Mouse (Mus musculus) spleen, postnatal 36 days (tissue): ENCODE data around the gene Six1.
A peak's percentile ranks its signal among the peaks of the same experiment; 100 is the strongest.
"Not testable (repeated sequence)": the region's sequence is repeated elsewhere in the genome, so short reads cannot be mapped to it uniquely, and the experiment has no call there.

Experiments used
- DNase-seq, 2 experiments: peaks; one replicate each; pipeline ENCODE4 v3.0.0; 2022; ENCODE audit warnings: low spot score in 2 of 2, mixed read lengths in 1 of 2

Gene Six1

DNA sequence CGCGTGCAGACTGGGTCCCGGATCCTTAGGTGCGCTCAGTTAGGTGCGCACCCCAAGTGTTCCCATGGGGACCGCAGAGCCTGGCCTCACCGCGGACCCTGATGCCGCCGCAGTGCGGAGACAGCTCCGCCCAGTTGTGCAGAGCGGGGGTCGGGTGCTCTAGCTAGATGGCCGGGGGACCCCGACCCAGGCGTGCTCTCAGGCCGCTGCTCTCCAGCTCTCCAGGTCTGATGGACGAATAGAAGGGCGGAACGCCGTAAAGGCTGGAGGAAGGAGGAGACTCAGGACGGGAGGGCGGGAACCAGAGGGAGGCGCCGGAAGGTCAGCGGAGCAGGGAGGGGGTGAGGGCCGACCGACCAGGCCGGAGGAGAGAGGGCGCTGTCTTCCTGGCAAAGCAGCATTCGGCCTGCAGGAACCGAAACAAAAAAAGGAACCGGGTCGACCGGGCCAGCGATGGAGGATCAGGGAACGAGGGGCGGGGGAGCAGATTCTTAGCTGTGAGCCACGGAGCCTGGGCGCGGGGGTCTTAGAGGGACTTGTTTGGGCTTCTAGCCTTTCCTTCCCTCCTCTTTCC, at the start of gene Six1:
Six1 (minus strand) TSS at position 220 of the 574 bp plus-strand sequence.
- DNase-seq, result peak; percentile 11 to 30

- DNase-seq, result no peak
Measured at GRCm38 (mm10) chr12:73098593-73098992, 44.9 kb upstream of the Six1 start.

- DNase-seq, result not testable (repeated sequence)
Measured at GRCm38 (mm10) chr12:73096177-73096576, 42.5 kb upstream of the Six1 start.

DNA sequence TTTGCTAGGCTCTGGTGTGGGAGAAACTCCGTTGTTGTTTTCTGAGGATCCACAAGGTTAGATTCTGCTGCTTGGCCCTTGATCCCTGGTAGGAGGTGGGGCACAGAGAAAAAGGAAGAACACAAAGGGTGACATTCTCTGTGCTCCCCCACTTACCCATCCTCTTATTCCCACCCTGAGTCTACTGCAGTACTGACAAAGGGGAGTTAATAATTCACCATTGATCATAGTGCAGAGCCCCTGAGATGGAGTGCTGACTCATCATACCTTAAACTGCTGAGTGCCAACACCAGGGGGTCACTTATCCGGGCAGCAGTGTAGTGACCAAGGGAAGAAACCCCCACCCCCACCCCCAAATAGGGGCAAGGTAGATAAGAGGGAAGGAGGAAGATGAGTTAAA, 40.9 kb upstream of the Six1 start:
- DNase-seq, result no peak

DNA sequence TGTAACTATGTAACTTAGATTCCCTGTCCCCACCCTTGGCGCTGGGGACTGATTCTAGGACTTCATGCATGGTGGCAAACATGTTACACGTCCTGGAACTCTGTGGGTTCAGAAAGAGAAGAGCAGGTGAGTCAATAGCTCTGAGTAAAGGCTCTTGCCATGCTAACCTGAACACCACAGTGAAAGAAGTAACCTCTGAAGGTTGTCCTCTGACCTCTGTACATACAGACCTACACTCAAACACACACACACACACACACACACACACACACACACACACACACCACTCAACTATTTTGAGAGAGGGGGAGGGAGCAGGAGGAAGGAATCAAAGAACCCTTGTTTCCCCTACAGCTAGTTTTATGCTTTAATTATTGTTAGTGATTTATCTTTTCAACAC, 40.5 kb upstream of the Six1 start:
- DNase-seq, result no peak

DNA sequence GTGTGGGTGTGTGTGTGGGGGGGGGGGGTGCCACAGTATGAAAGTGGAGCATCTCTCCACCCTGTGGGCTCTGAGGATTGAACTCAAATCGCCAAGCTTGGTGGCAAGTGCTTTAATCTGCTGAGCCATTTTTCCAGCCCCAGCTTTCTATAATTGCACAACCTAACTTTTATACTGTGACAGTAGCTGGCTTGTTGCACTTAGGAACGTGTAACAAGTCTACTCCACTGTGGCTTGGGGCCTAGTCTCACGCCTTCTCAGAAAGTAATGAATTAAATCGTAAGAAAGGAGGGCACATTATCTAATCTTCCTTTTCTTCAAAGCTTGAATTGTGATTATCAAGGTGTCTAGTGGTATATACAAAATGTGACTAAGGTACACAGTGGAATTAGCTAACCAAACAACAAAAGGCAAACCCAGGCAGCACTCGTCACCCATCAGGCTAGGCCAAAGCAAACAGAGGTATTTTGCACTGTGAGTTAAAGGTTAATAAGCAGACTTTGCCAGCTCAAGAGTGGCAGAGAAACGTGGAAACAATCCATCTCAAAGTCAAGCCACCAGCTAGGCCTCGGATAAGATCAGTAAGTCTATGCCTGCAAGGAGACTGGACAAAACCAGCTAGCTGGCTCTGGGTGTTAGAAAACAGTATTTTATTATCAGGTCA, 37.1 kb upstream of the Six1 start:
- no peak for DNase-seq

DNA sequence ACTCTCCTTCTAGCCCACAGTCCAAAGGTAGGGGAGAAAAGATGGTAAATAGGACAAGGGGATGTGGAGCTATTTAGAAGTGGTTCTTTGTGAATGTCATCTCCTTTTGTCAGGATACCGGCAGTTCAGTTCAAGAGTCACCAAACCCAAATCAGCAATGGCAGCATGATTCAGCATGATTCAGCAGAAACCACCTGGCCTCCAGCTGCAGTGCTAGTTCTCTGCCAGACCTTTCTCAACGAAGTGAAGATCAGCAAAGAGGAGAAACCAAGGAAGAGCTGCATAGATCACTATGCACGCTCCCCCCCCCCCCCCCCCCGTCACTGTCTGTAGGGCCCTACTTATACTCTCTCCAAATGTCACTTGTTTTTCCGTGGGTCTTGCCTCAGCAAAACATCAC, 35.2 kb upstream of the Six1 start:
- peak in 1 of 2 experiments; percentile 8 for DNase-seq

DNA sequence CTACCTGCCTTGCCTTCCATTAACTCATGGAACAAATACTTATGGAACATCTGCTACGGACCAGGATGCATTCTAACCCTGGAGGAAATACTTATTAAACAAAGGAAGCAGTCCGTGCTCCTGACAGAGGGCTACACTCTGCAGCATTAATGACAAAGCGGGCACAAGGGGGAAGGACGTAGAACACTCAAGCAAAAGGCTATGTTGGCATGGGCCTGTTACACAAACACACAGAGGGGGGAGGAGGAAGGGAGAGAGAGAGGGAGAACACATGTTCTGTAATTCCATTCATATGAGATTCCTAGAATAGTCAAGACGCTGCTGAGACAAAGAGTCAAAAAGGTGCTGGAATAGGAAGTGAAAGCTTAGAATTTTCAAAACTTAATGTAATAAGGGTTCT, 34.8 kb upstream of the Six1 start:
- DNase-seq, result no peak

GRCm38 (mm10) chr12:73087086-73087485, 33.4 kb upstream of the Six1 start:
- DNase-seq, result no peak

DNA sequence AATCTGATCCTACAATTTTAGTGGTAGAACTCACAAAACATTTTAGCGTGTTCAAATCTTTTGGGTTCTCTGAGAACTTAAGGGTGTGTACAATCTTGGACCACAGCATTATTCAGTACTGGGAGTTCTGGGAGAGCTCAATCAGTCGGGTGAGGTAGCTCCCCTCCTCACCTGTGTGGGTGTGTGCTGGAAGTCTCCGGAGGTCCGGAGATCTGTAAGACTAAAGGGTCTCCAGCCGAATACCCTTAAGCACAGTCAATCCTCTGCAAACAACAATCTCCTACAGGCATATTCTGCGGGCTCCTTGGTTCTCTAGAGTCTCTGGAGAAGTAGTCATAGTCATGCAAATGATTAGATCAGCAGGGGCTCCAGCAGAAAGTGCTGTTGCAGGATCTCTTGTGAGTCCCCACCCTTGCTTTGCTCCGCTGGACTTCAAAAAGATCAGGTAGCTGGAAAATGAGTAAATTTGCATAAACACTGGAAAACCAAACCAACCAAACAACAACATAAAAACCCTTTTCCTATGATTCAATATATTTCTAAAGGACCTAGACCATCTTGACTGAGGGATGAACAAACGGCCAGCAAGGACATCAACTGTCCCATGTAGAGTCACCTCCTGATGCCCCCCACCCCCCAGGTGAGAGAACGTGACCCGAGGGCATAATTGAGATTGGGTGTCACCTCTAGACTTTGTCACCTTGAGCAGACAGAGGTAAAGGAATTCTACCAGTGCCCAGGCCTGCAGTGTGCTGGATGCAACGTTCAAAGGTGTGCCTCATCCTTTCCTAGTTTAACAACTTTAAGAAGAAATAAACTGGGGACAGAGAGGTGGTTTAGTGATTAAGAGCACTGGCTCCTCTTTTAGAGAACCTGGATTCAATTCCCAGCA, 32.3 kb upstream of the Six1 start:
- no peak for DNase-seq

DNA sequence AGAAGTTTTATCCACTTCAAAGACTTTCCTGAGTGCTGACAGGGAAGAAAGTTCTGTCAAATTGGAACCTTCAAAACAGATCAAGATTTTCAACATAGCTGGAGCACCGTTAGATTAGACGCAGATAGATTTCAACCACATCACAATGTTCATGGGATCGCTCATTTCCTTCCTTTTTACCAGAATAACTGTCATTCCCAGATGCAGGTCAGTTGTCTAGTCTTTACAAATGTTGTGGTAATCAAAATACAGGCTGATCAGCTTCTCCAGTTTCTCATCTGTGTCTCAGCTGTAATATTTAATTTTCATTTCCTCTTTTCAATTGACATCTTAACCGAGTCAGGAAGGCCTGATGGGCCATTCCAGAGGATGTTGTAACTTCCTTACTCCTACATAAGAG, 30.1 kb upstream of the Six1 start:
- no peak for DNase-seq

DNA sequence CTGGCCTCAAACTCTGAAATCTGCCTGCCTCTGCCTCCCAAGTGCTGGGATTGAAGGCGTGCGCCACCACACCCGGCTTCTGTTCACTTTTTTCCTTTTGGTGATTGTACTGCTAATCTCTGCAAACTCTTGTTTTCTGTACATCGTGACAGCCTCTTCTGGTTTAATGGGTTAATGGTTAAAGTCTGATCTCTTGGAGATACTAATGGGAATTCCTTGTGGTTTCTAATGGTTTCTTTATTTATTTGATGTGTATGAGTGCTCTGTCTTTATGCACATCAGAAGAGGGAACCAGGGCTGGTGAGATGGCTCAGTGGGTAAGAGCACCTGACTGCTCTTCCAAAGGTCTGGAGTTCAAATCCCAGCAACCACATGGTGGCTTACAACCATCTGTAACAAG, 28.1 kb upstream of the Six1 start:
- not testable (repeated sequence) for DNase-seq

GRCm38 (mm10) chr12:73060805-73061410, 7.2 kb upstream of the Six1 start:
- DNase-seq, result no peak

- DNase-seq, result no peak
Measured at GRCm38 (mm10) chr12:73057492-73057891, 3.8 kb upstream of the Six1 start.

GRCm38 (mm10) chr12:73055451-73055850, 1.8 kb upstream of the Six1 start:
- no peak for DNase-seq

DNA sequence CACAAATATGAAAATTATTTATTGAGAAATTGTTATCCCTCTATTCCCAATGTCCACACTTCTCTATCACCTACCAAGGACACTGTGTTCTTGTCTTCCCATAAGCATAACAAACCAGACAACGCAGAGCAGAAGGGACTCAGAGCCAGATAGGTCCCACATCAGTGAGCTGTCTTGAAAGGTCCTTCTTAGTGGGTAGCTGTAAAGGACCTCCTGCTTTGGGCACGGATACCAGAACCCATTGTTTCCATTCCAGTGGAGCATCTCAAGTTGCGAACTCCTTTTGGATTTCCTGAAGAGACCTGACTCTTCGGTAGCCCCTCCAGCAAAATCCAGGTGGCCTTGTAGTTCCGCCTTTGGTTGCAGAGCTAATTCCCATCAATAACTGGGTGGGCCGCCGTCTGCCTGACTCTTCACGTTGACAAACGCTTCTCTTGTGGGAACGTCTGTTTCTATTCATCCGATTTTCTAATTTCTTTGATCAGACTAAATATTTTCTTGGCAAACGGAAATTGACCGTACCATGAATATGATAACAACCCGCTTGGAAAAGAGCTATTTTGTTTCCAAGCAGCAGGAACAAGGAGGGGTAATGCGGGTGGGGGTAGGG, 994 bp upstream of the Six1 start:
- no peak for DNase-seq

- no peak for DNase-seq
Measured at GRCm38 (mm10) chr12:73052651-73053591, 766 bp downstream of the Six1 start.

- no peak for DNase-seq
Measured at GRCm38 (mm10) chr12:73052036-73052650, 1.5 kb downstream of the Six1 start.

DNA sequence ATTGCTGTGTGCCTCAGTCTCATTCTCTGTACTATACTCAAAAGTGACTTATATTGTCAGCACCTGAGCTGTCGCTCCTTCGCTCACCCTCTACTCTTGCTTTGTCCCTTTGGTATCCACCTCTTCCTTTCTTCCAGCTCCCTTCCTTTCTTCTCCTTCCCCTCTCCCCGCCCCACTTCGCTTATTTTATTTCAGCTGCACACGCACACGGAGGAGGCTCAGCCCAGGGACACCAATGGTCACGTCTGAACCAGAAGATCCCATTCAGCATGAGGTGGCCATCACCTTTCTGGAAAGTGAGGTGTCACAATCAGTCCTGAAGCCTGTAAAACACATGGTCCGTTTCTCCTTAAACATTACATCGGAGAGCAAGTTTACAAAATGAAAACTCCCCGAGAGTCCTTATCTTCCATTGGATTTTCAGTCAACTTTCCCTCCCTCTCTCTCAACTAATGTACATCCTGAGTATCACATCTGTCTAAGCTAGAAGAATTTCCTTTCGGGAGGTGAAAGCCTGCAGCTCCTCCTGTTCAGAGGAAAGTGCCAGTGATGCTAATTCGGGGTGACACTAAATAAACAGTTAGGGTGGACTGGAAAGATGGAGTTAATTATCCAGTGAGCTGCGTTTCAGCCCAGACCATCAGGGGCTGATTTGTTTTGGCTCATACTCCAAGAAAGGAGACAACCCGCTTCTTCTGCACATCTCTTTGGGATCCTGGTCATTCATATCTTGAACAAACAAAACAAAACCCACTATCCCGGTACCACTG, 2.7 kb downstream of the Six1 start:
- DNase-seq, result no peak

DNA sequence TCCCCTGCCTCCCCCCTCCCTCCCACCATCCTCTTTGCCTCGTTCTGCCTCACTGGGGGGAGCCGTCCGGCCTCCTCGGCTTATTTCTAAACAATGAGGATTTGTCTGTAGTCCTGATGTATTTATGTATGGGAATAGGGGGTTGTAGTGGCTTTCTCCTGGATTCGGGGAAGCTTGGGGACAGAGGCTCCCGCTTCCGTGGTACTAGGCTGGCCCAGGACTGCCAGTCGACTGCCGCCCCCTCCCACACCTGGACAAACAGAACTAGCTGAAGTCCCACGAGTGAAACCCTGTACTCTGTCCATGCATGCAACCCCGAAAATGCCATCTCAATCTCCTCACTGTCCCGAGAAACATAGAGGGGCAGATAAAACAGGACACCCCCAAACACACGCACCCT, 3.4 kb downstream of the Six1 start:
- no peak for DNase-seq
